Mouse (Mus musculus): ENCODE results near the gene Per2. TPM values are rescaled to one million over a fixed set of nuclear protein-coding genes. Genes with fewer than 3 reads are reported as not detected.

Per2 gene
- polyA plus RNA-seq, 2 experiments, result 2.2 to 3.3 TPM

DNA sequence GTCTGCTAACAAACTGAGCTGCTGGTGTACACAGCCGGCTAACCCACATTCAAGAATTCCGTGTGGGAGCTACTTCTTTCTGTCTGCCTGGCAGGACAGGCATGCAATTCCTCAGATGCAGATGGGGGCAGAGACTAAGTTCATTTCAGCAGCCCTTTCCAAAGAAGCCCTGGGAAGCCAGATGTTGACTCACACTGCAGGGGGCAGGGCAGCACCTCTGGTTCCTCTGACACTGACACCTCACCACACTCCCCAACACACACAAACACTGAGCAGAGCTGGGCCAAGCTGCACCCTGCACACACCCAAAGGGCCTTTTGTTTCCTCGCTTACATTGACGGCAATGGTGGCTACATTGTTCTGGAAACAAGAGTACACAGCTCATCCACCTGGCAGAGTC, 1.4 kb upstream of the Per2 start:
- DNase-seq (ENCODE audit: low read depth in 3 of 3, low spot score in 3 of 3) (no peak), ATAC-seq (ENCODE audit: insufficient read depth) (no peak)
- no peak overlapping the region for H3K27ac ChIP-seq
- peaks cover 5 to 37% of the 10 kb centered on the region in 2 experiments for H3K4me1 ChIP-seq (replicated peaks; ENCODE audit: control insufficient read depth in 2 of 2, insufficient read depth in 2 of 2, low read length in 1 of 2)
- peak overlapping the region; percentile 90; the same call in 1 of the 2 replicates for H3K4me2 ChIP-seq (ENCODE audit: low read depth)
- H3K27me3 ChIP-seq (ENCODE audit: control insufficient read depth, insufficient read depth, low read length), result no peaks in the 10 kb centered on the region
- WGBS (ENCODE audit: insufficient replicate concordance), result 46% methylated on average over 4 of the region's 4 CpGs
- TF ChIP-seq CTCF (IDR thresholded peaks at IDR 0.05; ENCODE audit: low read depth) (no peak), EP300 (IDR thresholded peaks at IDR 0.05; ENCODE audit: low read depth) (no peak)
- H3K36me3 ChIP-seq (replicated peaks; ENCODE audit: control insufficient read depth, insufficient read depth, low read depth), result no peaks in the 10 kb centered on the region
- H3K9me3 ChIP-seq (ENCODE audit: control insufficient read depth, low read length), result no peaks in the 10 kb centered on the region
- no peak overlapping the region for H3K4me3 ChIP-seq (ENCODE audit: insufficient read depth in 1 of 2, low read depth in 2 of 2, low read length in 2 of 2)
- H3K9ac ChIP-seq (replicated peaks), result no peak overlapping the region

- Histone ChIP-seq H3K4me1 (replicated peaks; ENCODE audit: control insufficient read depth in 2 of 2, insufficient read depth in 2 of 2, low read length in 1 of 2) (peaks cover 6 to 37% of the 10 kb centered on the region in 2 experiments), H3K9me3 (ENCODE audit: control insufficient read depth, low read length) (no peaks in the 10 kb centered on the region), H3K4me2 (ENCODE audit: low read depth) (peak overlapping the region; percentile 90), H3K4me3 (ENCODE audit: insufficient read depth in 1 of 2, low read depth in 2 of 2, low read length in 2 of 2) (peak overlapping the region; percentile 55; a peak in 3 of 4 replicates), H3K36me3 (replicated peaks; ENCODE audit: control insufficient read depth, insufficient read depth, low read depth) (no peaks in the 10 kb centered on the region), H3K27ac (no peak overlapping the region), H3K27me3 (ENCODE audit: control insufficient read depth, insufficient read depth, low read length) (no peaks in the 10 kb centered on the region), H3K9ac (replicated peaks) (no peak overlapping the region)
- TF ChIP-seq CTCF (IDR thresholded peaks at IDR 0.05; ENCODE audit: low read depth) (no peak), EP300 (IDR thresholded peaks at IDR 0.05; ENCODE audit: low read depth) (no peak)
- DNase-seq (ENCODE audit: low read depth in 3 of 3, low spot score in 3 of 3) (no peak), ATAC-seq (ENCODE audit: insufficient read depth) (no peak)
- 30% methylated on average over 7 of the region's 7 CpGs for WGBS (ENCODE audit: insufficient replicate concordance)
Measured at GRCm38 (mm10) chr1:91460069-91460468, 945 bp upstream of the Per2 start.

DNA sequence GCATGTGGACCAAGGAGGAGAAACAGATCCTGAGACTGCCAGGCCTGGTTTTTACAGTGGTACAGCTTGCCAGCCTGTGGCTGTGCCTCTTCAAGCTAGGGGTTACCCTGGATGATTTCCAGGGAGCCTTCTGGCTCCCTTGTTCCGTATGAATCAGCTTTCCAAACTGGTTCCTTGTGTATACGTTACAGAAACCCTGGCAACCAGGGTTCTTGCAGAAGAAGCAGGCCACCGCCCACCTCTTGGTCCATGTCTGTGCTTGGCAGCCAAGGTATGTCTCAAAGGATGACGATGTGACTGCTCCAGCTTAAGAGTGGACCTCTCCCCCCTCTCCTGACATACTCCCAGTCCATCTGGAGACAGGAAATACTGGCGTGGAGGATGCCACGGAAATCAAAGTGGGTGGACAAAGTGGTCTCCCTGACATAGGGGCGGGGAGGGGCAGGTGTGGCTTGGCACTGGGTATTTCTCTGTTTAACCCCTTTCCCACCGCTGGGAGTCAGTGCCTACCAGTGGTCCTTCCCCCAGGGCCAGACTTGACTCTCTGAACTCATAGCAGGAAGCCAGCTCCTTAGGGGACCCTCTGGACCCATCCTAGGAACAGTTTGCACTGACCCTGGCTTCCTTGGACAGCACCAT, 782 bp downstream of the Per2 start:
- ATAC-seq (ENCODE audit: insufficient read depth) (no peak), DNase-seq (ENCODE audit: low read depth in 3 of 3, low spot score in 3 of 3) (no peak)
- Histone ChIP-seq H3K4me3 (ENCODE audit: insufficient read depth in 1 of 2, low read depth in 2 of 2, low read length in 2 of 2) (peak overlapping the region; percentile 67 to 78), H3K9me3 (ENCODE audit: control insufficient read depth, low read length) (no peaks in the 10 kb centered on the region), H3K36me3 (replicated peaks; ENCODE audit: control insufficient read depth, insufficient read depth, low read depth) (no peaks in the 10 kb centered on the region), H3K4me1 (replicated peaks; ENCODE audit: control insufficient read depth in 2 of 2, insufficient read depth in 2 of 2, low read length in 1 of 2) (peaks cover 13 to 45% of the 10 kb centered on the region in 2 experiments), H3K9ac (replicated peaks) (peak overlapping the region; percentile 68), H3K27me3 (ENCODE audit: control insufficient read depth, insufficient read depth, low read length) (no peaks in the 10 kb centered on the region), H3K4me2 (ENCODE audit: low read depth) (peak overlapping the region; percentile 90), H3K27ac (peak overlapping the region; percentile 23)
- no peak for TF ChIP-seq CTCF (IDR thresholded peaks at IDR 0.05; ENCODE audit: low read depth)
- TF ChIP-seq EP300 (IDR thresholded peaks at IDR 0.05; ENCODE audit: low read depth), result no peak
- 30% methylated on average over 8 of the region's 8 CpGs for WGBS (ENCODE audit: insufficient replicate concordance)

GRCm38 (mm10) chr1:91457698-91458097, 1.4 kb downstream of the Per2 start:
- Histone ChIP-seq H3K4me3 (ENCODE audit: insufficient read depth in 1 of 2, low read depth in 2 of 2, low read length in 2 of 2) (no peak overlapping the region; a peak in 1 of 4 replicates), H3K9me3 (ENCODE audit: control insufficient read depth, low read length) (no peaks in the 10 kb centered on the region), H3K4me2 (ENCODE audit: low read depth) (peak overlapping the region; percentile 90), H3K4me1 (replicated peaks; ENCODE audit: control insufficient read depth in 2 of 2, insufficient read depth in 2 of 2, low read length in 1 of 2) (peaks cover 13 to 45% of the 10 kb centered on the region in 2 experiments), H3K9ac (replicated peaks) (no peak overlapping the region), H3K36me3 (replicated peaks; ENCODE audit: control insufficient read depth, insufficient read depth, low read depth) (no peaks in the 10 kb centered on the region), H3K27me3 (ENCODE audit: control insufficient read depth, insufficient read depth, low read length) (no peaks in the 10 kb centered on the region), H3K27ac (no peak overlapping the region)
- 48% methylated on average over 5 of the region's 5 CpGs for WGBS (ENCODE audit: insufficient replicate concordance)
- TF ChIP-seq EP300 (IDR thresholded peaks at IDR 0.05; ENCODE audit: low read depth) (no peak), CTCF (IDR thresholded peaks at IDR 0.05; ENCODE audit: low read depth) (no peak)
- DNase-seq (ENCODE audit: low read depth in 3 of 3, low spot score in 3 of 3) (no peak), ATAC-seq (ENCODE audit: insufficient read depth) (no peak)

GRCm38 (mm10) chr1:91457116-91457515, 2.0 kb downstream of the Per2 start:
- Histone ChIP-seq H3K9ac (replicated peaks) (no peak overlapping the region), H3K36me3 (replicated peaks; ENCODE audit: control insufficient read depth, insufficient read depth, low read depth) (no peaks in the 10 kb centered on the region), H3K4me1 (replicated peaks; ENCODE audit: control insufficient read depth in 2 of 2, insufficient read depth in 2 of 2, low read length in 1 of 2) (peaks cover 13 to 45% of the 10 kb centered on the region in 2 experiments), H3K27me3 (ENCODE audit: control insufficient read depth, insufficient read depth, low read length) (no peaks in the 10 kb centered on the region), H3K27ac (no peak overlapping the region), H3K4me2 (ENCODE audit: low read depth) (peak overlapping the region; percentile 50), H3K4me3 (ENCODE audit: insufficient read depth in 1 of 2, low read depth in 2 of 2, low read length in 2 of 2) (no peak overlapping the region), H3K9me3 (ENCODE audit: control insufficient read depth, low read length) (no peaks in the 10 kb centered on the region)
- 77% methylated on average over 4 of the region's 4 CpGs for WGBS (ENCODE audit: insufficient replicate concordance)
- ATAC-seq (ENCODE audit: insufficient read depth), result no peak
- no peak for DNase-seq (ENCODE audit: low read depth in 3 of 3, low spot score in 3 of 3)
- TF ChIP-seq EP300 (IDR thresholded peaks at IDR 0.05; ENCODE audit: low read depth), result no peak
- no peak for TF ChIP-seq CTCF (IDR thresholded peaks at IDR 0.05; ENCODE audit: low read depth)

All from liver, embryonic 14.5 days (tissue).